Mouse (Mus musculus) stomach, embryonic 14.5 days (tissue): ENCODE results near the gene Abcc4. TPM values are rescaled to one million over a fixed set of nuclear protein-coding genes. Genes with fewer than 3 reads are reported as not detected.

Source experiments
- ATAC-seq: fragments of 200-750 bp; cut with Nextera tagmentation; 2 replicates; pipeline ENCODE4 v1.8.0; 2017; ENCODE audit warnings: low read depth, moderate TSS enrichment; ENCODE audit not compliant: insufficient number of reproducible peaks, insufficient read depth, low FRiP score
- H3K27ac ChIP-seq: fragments of 300-500 bp; sonication (generic); 2 replicates; pipeline ENCODE4 v1.5.1; 2014; ENCODE audit warnings: mild to moderate bottlenecking, low read length, moderate library complexity, mixed read lengths
- H3K27me3 ChIP-seq: fragments of 300-500 bp; sonication (generic); 2 replicates; pipeline ENCODE4 v1.6.1; 2014; ENCODE audit warnings: low read length, control low read depth, mixed read lengths; ENCODE audit not compliant: control insufficient read depth, insufficient read depth
- H3K36me3 ChIP-seq: fragments of 300-500 bp; sonication (generic); 2 replicates; pipeline ENCODE4 v1.6.1; 2014; ENCODE audit warnings: mild to moderate bottlenecking, control low read depth, low read length, moderate library complexity, mixed read lengths; ENCODE audit not compliant: control insufficient read depth, insufficient read depth
- H3K4me1 ChIP-seq: fragments of 300-500 bp; sonication (generic); 2 replicates; pipeline ENCODE4 v1.6.1; 2014; ENCODE audit warnings: low read length, control low read depth, mixed read lengths; ENCODE audit not compliant: control insufficient read depth, insufficient read depth
- H3K4me2 ChIP-seq: fragments of 300-500 bp; sonication (generic); replicated peaks from 2 replicates; pipeline ENCODE4 v1.6.1; 2014; ENCODE audit warnings: low read depth, low read length, control low read depth
- H3K4me3 ChIP-seq: fragments of 300-500 bp; sonication (generic); 2 replicates; pipeline ENCODE4 v1.5.1; 2014; ENCODE audit warnings: low read depth, low read length, control low read depth
- H3K9ac ChIP-seq: fragments of 300-500 bp; sonication (generic); replicated peaks from 2 replicates; pipeline ENCODE4 v1.6.1; 2014; ENCODE audit warnings: low read depth, mild to moderate bottlenecking, control low read depth, low read length, moderate library complexity, mixed read lengths
- H3K9me3 ChIP-seq: fragments of 300-500 bp; sonication (generic); 2 replicates; pipeline ENCODE4 v1.6.1; 2016; ENCODE audit warnings: low read depth, low read length, control low read depth; ENCODE audit not compliant: control insufficient read depth
- WGBS: fragments of 180-500 bp; shearing (Covaris S2); extraction: QIAGEN DNeasy Blood & Tissue Kit; methylation state at CpG from one replicate; pipeline ENCODE4 v1.1.7; 2014; 5-methylcytosine and 5-hydroxymethylcytosine counted together
- polyA plus RNA-seq: library from polyadenylated mRNA; unstranded; fragments of >200 nt; fragmentation: Nextera tagmentation; extraction: Ambion mirVana; gene quantifications from 2 replicates; pipeline ENCODE4 v1.2.1, GENCODE M21; 2014

Abcc4 gene
- polyA plus RNA-seq, 1 experiment from 2014 or later: 5.6 TPM

GRCm38 (mm10) chr14:118566809-118567208, 139.2 kb downstream of the Abcc4 start:
- Histone ChIP-seq H3K4me1 (peaks cover 8% of the 10 kb centered on the region; the same call in 1 of the 2 replicates), H3K4me3 (no peak overlapping the region), H3K4me2 (peak overlapping the region; percentile 28; the same call in 1 of the 2 replicates), H3K9ac (no peak overlapping the region), H3K27ac (peak overlapping the region; percentile 80), H3K27me3 (no peaks in the 10 kb centered on the region), H3K36me3 (no peaks in the 10 kb centered on the region), H3K9me3 (no peaks in the 10 kb centered on the region)
- ATAC-seq: no peak
- 74% methylated on average over 5 of the region's 5 CpGs for WGBS

- H3K27ac ChIP-seq: peak overlapping the region; percentile 80
- WGBS: 34% methylated on average over 12 of the region's 12 CpGs
These were observed 139.8 kb downstream of the Abcc4 start for GRCm38 (mm10) chr14:118566214-118566688.

GRCm38 (mm10) chr14:118565696-118566095, 140.3 kb downstream of the Abcc4 start:
- H3K4me2 ChIP-seq: no peak overlapping the region
- peaks cover 8% of the 10 kb centered on the region; the same call in 1 of the 2 replicates for H3K4me1 ChIP-seq
- no peaks in the 10 kb centered on the region for H3K9me3 ChIP-seq
- no peak overlapping the region for H3K4me3 ChIP-seq
- no peak for ATAC-seq
- WGBS: 79% methylated on average over 5 of the region's 5 CpGs
- H3K27me3 ChIP-seq: no peaks in the 10 kb centered on the region
- no peaks in the 10 kb centered on the region for H3K36me3 ChIP-seq
- H3K27ac ChIP-seq: no peak overlapping the region
- H3K9ac ChIP-seq: no peak overlapping the region

More at GRCm38 (mm10) chr14:118566214-118566688, 139.8 kb downstream of the Abcc4 start:
- Histone ChIP-seq H3K4me2 (peak overlapping the region; percentile 28; the same call in 1 of the 2 replicates), H3K36me3 (no peaks in the 10 kb centered on the region), H3K4me1 (peaks cover 8% of the 10 kb centered on the region; the same call in 1 of the 2 replicates), H3K9me3 (no peaks in the 10 kb centered on the region), H3K9ac (no peak overlapping the region), H3K27me3 (no peaks in the 10 kb centered on the region), H3K4me3 (no peak overlapping the region)
- peak; percentile 91 for ATAC-seq

GRCm38 (mm10) chr14:118563570-118563969, 142.4 kb downstream of the Abcc4 start:
- Histone ChIP-seq H3K4me3 (no peak overlapping the region), H3K4me1 (peaks cover 8% of the 10 kb centered on the region; the same call in 1 of the 2 replicates), H3K27ac (0 out of 2 replicates have a peak overlapping the region, but pooled peaks have one; percentile 21), H3K9me3 (no peaks in the 10 kb centered on the region), H3K36me3 (no peaks in the 10 kb centered on the region), H3K9ac (no peak overlapping the region), H3K4me2 (no peak overlapping the region), H3K27me3 (no peaks in the 10 kb centered on the region)
- no peak for ATAC-seq
- 63% methylated on average over 8 of the region's 8 CpGs for WGBS

- Histone ChIP-seq H3K4me1 (peaks cover 12% of the 10 kb centered on the region; the same call in 1 of the 2 replicates), H3K27me3 (0 out of 2 replicates have a peak, but pooled peaks cover 2% of the 10 kb centered on the region), H3K4me3 (no peak overlapping the region), H3K4me2 (no peak overlapping the region), H3K36me3 (no peaks in the 10 kb centered on the region), H3K9ac (no peak overlapping the region), H3K9me3 (no peaks in the 10 kb centered on the region), H3K27ac (no peak overlapping the region)
- no peak for ATAC-seq
- 72% methylated on average over 20 of the region's 20 CpGs for WGBS
These were observed 153.0 kb downstream of the Abcc4 start for GRCm38 (mm10) chr14:118552901-118553475.

GRCm38 (mm10) chr14:118552390-118552789, 153.6 kb downstream of the Abcc4 start:
- no peak for ATAC-seq
- H3K4me2 ChIP-seq: no peak overlapping the region
- peaks cover 12% of the 10 kb centered on the region; the same call in 1 of the 2 replicates for H3K4me1 ChIP-seq
- no peak overlapping the region for H3K27ac ChIP-seq
- H3K36me3 ChIP-seq: no peaks in the 10 kb centered on the region
- H3K4me3 ChIP-seq: peak overlapping the region; percentile 24; the same call in 1 of the 2 replicates
- no peaks in the 10 kb centered on the region for H3K9me3 ChIP-seq
- H3K9ac ChIP-seq: 0 out of 2 replicates have a peak overlapping the region, but pooled peaks have one; percentile 18
- 0 out of 2 replicates have a peak, but pooled peaks cover 2% of the 10 kb centered on the region for H3K27me3 ChIP-seq
- 67% methylated on average over 5 of the region's 5 CpGs for WGBS

GRCm38 (mm10) chr14:118551725-118552285, 154.2 kb downstream of the Abcc4 start:
- H3K4me3 ChIP-seq: peak overlapping the region; percentile 24
- 0 out of 2 replicates have a peak, but pooled peaks cover 2% of the 10 kb centered on the region for H3K27me3 ChIP-seq
- H3K9ac ChIP-seq: peak overlapping the region; percentile 18; the same call in 1 of the 2 replicates
- peak overlapping the region; percentile 57 for H3K4me2 ChIP-seq
- WGBS: 5% methylated on average over 24 of the region's 24 CpGs
- no peaks in the 10 kb centered on the region for H3K9me3 ChIP-seq
- peak; percentile 77; the same call in 1 of the 2 replicates for ATAC-seq
- H3K36me3 ChIP-seq: no peaks in the 10 kb centered on the region
- H3K4me1 ChIP-seq: peaks cover 12% of the 10 kb centered on the region; the same call in 1 of the 2 replicates
- no peak overlapping the region for H3K27ac ChIP-seq

GRCm38 (mm10) chr14:118551061-118551724, 154.8 kb downstream of the Abcc4 start:
- H3K4me2 ChIP-seq: peak overlapping the region; percentile 57
- WGBS: 14% methylated on average over 18 of the region's 18 CpGs
- no peak overlapping the region for H3K27ac ChIP-seq
- H3K9me3 ChIP-seq: no peaks in the 10 kb centered on the region
- no peak; the same call in 1 of the 2 replicates for ATAC-seq
- no peaks in the 10 kb centered on the region for H3K36me3 ChIP-seq
- no peak overlapping the region; the same call in 1 of the 2 replicates for H3K9ac ChIP-seq
- peaks cover 12% of the 10 kb centered on the region; the same call in 1 of the 2 replicates for H3K4me1 ChIP-seq
- peak overlapping the region; percentile 24 for H3K4me3 ChIP-seq
- H3K27me3 ChIP-seq: 0 out of 2 replicates have a peak, but pooled peaks cover 2% of the 10 kb centered on the region
